Mouse (Mus musculus) heart, adult 2 months (tissue): ENCODE data around the gene Gm4131. TPM values are rescaled to one million over a fixed set of nuclear protein-coding genes. Genes with fewer than 3 reads are reported as not detected.
A peak's percentile ranks its signal among the peaks of the same experiment; 100 is the strongest.

ENCODE experiments used
- DNase-seq, 2 experiments: peaks; one replicate each; pipeline ENCODE4 v3.0.0; 2021
- H3K27ac ChIP-seq: fragments of 200-600 bp; 2 replicates; pipeline ENCODE4 v1.8.1; 2022
- H3K27me3 ChIP-seq: fragments of 200-500 bp; 2 replicates; pipeline ENCODE4 v1.6.1; 2012; ENCODE audit warnings: mild to moderate bottlenecking, low read length, inconsistent platforms, mixed read lengths; ENCODE audit not compliant: control insufficient read depth, insufficient read depth
- H3K36me3 ChIP-seq: fragments of 200-500 bp; 2 replicates; pipeline ENCODE4 v1.6.1; 2012; ENCODE audit warnings: low read length, inconsistent platforms; ENCODE audit not compliant: control insufficient read depth, insufficient read depth
- H3K4me1 ChIP-seq: fragments of 200-500 bp; 2 replicates; pipeline ENCODE4 v1.6.1; 2011; ENCODE audit warnings: low read length; ENCODE audit not compliant: control insufficient read depth, insufficient read depth
- H3K4me3 ChIP-seq: fragments of 200-600 bp; 2 replicates; pipeline ENCODE4 v1.8.1; 2022
- H3K79me2 ChIP-seq: fragments of 200-500 bp; replicated peaks from 2 replicates; pipeline ENCODE4 v1.6.1; 2012; ENCODE audit warnings: mild to moderate bottlenecking, inconsistent platforms, low read length, moderate library complexity, mixed read lengths; ENCODE audit not compliant: control insufficient read depth, insufficient read depth
- H3K9ac ChIP-seq: fragments of 200-500 bp; 2 replicates; pipeline ENCODE4 v1.6.1; 2012; ENCODE audit warnings: low read depth, mild to moderate bottlenecking, control low read depth, inconsistent platforms, low read length, mixed read lengths
- CTCF ChIP-seq: fragments of 200-600 bp; IDR thresholded peaks from 2 replicates; pipeline ENCODE4 v1.8.1; 2022; ENCODE audit warnings: antibody characterized with exemption, mild to moderate bottlenecking, moderate library complexity
- EP300 ChIP-seq: fragments of 200-500 bp; IDR thresholded peaks from 2 replicates; pipeline ENCODE4 v1.6.1; 2011; ENCODE audit warnings: low read depth, low read length, control low read depth; ENCODE audit not compliant: insufficient read depth
- POLR2A ChIP-seq: fragments of 200-500 bp; IDR thresholded peaks from 2 replicates; pipeline ENCODE4 v1.6.1; 2011; ENCODE audit warnings: mild to moderate bottlenecking, low read depth, low read length, control low read depth; ENCODE audit not compliant: insufficient read depth
- WGBS: fragments of 180-500 bp; shearing (Covaris S2); methylation state at CpG from one replicate; pipeline ENCODE4 v1.1.7; 2018; 5-methylcytosine and 5-hydroxymethylcytosine counted together
- intact Hi-C: fragments of 180-260 bp; cut with DNase I; formaldehyde crosslinking; loops from one replicate; pipeline ENCODE4 v1.15.1; 2025
- polyA plus RNA-seq: library from polyadenylated mRNA; depleted of rRNA; stranded (reverse); fragments of >200 nt; gene quantifications from 2 replicates; pipeline ENCODE4 v1.2.3, GENCODE M21; 2012
- total RNA-seq, 2 experiments: library from RNA; stranded (reverse); gene quantifications; 2 replicates each; pipeline ENCODE4 v1.2.3; 2021

Gm4131 gene
- total and polyA plus RNA-seq, 3 experiments: not detected

DNA sequence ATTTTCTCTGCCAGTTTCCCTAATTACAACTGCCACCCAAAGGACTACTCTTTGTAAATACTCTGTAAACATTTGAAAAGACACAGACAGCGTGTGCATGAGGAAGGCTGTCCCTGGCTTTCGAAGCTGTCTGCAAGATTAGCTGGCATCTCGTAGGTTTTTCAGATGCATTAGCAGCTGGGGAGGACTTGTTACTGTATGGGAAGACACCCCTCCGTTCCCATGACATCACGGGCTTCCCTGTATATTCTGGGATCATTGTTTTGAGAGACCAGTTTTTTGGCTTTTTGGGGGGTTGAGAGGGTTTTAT lies 111.2 kb downstream of the Gm4131 start:
- no peak overlapping the region for H3K4me3 ChIP-seq
- no peaks in the 10 kb centered on the region for H3K27me3 ChIP-seq
- H3K27ac ChIP-seq: no peak overlapping the region
- no peak for DNase-seq
- intact Hi-C loops: loop anchor here (5.0 to 10.0 kb wide), 3 partner anchors 278 to 801 kb away; no protein-coding TSS in a partner anchor
- H3K9ac ChIP-seq: no peak overlapping the region
- no peaks in the 10 kb centered on the region; the same call in 1 of the 2 replicates for H3K4me1 ChIP-seq
- WGBS: 84% methylated on average over 5 of the region's 5 CpGs
- H3K79me2 ChIP-seq: no peaks in the 10 kb centered on the region
- H3K36me3 ChIP-seq: no peaks in the 10 kb centered on the region
- no peak for TF ChIP-seq EP300
- no peak for TF ChIP-seq CTCF
- TF ChIP-seq POLR2A: no peak

DNA sequence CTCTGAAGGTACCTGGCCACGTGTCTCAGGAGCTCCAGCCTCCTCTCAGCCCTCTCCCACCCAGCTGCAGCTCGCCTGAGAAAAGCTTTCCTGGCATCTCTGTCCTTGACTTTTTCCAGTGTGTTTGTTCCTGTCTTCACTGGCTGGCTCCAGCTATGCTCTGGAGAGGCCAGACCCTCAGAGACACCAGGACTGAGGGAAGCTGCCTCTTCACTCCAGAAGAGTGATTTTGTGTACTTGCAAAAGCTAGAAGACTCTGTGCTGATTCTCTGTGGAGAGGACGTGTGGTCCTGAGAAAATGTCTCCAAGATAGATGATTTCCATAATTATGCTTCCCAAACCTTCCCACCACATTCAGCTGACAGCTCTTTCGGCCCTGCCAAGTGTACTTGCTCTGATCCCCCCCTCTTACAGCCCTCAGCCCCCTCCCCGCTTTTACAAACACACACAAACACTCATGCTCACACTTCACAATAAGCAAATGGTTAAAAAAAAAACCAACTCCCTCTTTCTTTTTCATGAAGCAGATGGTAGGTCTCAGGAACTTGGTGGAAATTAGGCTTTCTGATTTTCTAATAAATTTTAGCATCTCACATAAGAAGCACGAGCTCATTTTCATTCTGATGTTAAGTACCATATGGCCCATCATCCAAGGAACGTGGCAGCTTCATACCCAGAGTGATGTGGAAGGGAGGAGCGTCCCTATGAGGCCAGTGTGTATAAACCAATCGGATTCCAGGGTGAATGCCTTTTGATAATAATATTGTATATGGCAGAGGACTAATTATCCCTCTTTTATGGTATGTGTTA lies 111.8 kb downstream of the Gm4131 start:
- Histone ChIP-seq H3K27me3 (no peaks in the 10 kb centered on the region), H3K79me2 (no peaks in the 10 kb centered on the region), H3K4me1 (no peaks in the 10 kb centered on the region; the same call in 1 of the 2 replicates), H3K4me3 (no peak overlapping the region), H3K27ac (no peak overlapping the region), H3K36me3 (no peaks in the 10 kb centered on the region), H3K9ac (no peak overlapping the region)
- WGBS: 74% methylated on average over 9 of the region's 9 CpGs
- TF ChIP-seq EP300: no peak
- TF ChIP-seq POLR2A: no peak
- TF ChIP-seq CTCF: no peak
- no peak for DNase-seq
- intact Hi-C loops: loop anchor here (5.0 to 10.0 kb wide), 3 partner anchors 278 to 800 kb away; no protein-coding TSS in a partner anchor

DNA sequence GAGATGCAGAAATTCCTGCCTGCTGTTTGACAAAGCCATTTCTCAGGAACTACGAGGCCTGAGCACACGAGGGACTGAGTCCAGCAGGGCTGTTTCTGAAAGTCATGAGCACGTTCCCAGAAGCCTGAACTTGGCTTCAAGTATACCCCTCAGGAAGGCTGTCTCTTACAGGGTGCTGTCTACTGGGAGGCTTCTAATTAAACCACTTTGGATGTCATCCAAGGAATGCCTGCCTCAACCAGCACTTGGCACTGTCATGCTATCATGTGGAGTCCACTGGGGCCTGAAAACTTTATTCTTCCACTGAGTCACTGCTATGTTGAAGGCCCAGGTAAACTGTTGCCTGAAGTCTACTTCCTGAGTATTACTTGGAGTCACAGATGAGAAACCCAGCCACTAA lies 112.6 kb downstream of the Gm4131 start:
- TF ChIP-seq POLR2A (no peak), EP300 (no peak), CTCF (no peak)
- 32% methylated on average over 3 of the region's 3 CpGs for WGBS
- no peak for DNase-seq
- no peak overlapping the region for H3K9ac ChIP-seq
- no peaks in the 10 kb centered on the region for H3K27me3 ChIP-seq
- no peaks in the 10 kb centered on the region for H3K79me2 ChIP-seq
- no peak overlapping the region for H3K4me3 ChIP-seq
- no peaks in the 10 kb centered on the region for H3K36me3 ChIP-seq
- no peak overlapping the region for H3K27ac ChIP-seq
- intact Hi-C loops: loop anchor here (10.0 kb wide), 1 partner anchor 799 kb away; no protein-coding TSS in a partner anchor
- H3K4me1 ChIP-seq: no peaks in the 10 kb centered on the region; the same call in 1 of the 2 replicates

DNA sequence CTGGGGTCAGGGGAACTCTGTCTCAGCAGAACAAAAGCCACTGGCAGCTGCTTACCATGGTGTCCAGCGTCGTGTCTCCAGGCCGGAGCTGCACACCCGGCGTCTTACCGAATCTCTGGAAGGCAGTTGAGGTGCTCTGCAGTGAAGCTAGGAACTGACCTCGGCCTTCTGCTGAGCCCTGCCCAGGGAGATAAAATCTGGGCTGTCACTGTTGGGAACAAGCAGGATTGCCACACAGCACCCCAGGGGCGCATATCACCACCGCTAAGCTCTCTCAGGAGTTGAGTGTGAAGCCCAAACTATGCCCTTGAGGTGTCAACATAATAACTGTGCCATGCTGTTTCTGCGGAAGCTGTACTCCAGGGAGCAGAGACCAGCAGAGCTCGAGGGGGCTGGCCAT lies 113.4 kb downstream of the Gm4131 start:
- Histone ChIP-seq H3K79me2 (no peaks in the 10 kb centered on the region), H3K36me3 (no peaks in the 10 kb centered on the region), H3K27ac (no peak overlapping the region), H3K9ac (no peak overlapping the region), H3K27me3 (no peaks in the 10 kb centered on the region), H3K4me3 (no peak overlapping the region), H3K4me1 (no peaks in the 10 kb centered on the region; the same call in 1 of the 2 replicates)
- WGBS: 79% methylated on average over 11 of the region's 11 CpGs
- intact Hi-C loops: loop anchor here (10.0 kb wide), 1 partner anchor 798 kb away; no protein-coding TSS in a partner anchor
- TF ChIP-seq EP300: no peak
- TF ChIP-seq CTCF: no peak
- TF ChIP-seq POLR2A: no peak
- DNase-seq: no peak

DNA sequence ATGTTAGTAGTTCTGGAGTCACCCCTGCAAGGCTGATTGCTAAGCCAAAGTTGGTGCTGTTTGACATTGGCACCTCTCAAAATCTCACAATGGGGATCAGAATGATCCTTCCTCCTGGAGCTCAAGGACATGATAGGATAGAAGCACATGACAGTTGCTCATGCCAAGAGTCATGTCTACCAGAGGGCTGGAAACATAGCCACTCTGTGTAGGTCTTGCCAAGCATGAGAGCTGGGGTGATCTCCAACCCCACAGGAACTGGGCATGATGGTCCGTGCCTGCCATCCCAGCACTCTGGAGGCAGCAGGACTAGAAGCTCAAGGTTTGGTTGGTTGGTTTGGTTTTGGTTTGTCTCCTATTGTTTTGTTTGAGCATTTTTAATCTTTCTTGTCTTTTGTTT lies 116.0 kb downstream of the Gm4131 start:
- Histone ChIP-seq H3K27me3 (no peaks in the 10 kb centered on the region), H3K36me3 (no peaks in the 10 kb centered on the region), H3K4me3 (no peak overlapping the region), H3K27ac (no peak overlapping the region), H3K4me1 (no peaks in the 10 kb centered on the region; the same call in 1 of the 2 replicates), H3K79me2 (no peaks in the 10 kb centered on the region), H3K9ac (no peak overlapping the region)
- intact Hi-C loops: loop anchor here (10.0 kb wide), 1 partner anchor 796 kb away; no protein-coding TSS in a partner anchor
- 55% methylated on average over 1 of the region's 1 CpGs for WGBS
- TF ChIP-seq CTCF: no peak
- TF ChIP-seq EP300: no peak
- no peak for TF ChIP-seq POLR2A
- DNase-seq: peak in 1 of 2 experiments; percentile 42

DNA sequence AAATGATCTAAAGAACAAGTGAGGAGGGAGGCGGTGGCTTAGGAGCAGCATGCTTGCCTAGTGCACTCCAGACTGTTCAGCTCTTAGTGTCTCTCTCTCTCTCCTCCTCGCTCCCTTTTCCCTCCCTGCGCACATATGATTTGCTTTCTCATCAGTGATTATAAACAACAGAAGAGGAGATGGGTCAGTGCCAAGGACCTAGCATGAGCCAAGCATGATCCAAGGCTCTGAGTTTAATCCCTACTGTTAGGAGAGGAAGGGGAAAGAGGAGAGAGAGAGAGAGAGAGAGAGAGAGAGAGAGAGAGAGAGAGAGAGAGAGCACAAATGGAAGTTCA lies 119.5 kb downstream of the Gm4131 start:
- intact Hi-C loops: no loop called here
- TF ChIP-seq POLR2A: no peak
- TF ChIP-seq EP300: no peak
- no peak for TF ChIP-seq CTCF
- Histone ChIP-seq H3K36me3 (no peaks in the 10 kb centered on the region), H3K4me1 (no peaks in the 10 kb centered on the region; the same call in 1 of the 2 replicates), H3K9ac (no peak overlapping the region), H3K4me3 (no peak overlapping the region), H3K27ac (no peak overlapping the region), H3K79me2 (no peaks in the 10 kb centered on the region), H3K27me3 (no peaks in the 10 kb centered on the region)
- WGBS: 76% methylated on average over 3 of the region's 3 CpGs
- DNase-seq: no peak
